ENCODE assay signal across 17 mouse cellular contexts in genomic region chr5:85779205-85779604, GRCm38 (mm10).
"Had no signal": no experiment of that assay in that cellular context is flagged by ENCODE, and none has a peak within 500 bp of the region (broad histone marks: within the 10 kb centered on the region; RNA-seq: fewer than 3 reads in every experiment).

No protein-coding gene starts in this region.

- ATAC-seq: liver, postnatal 0 days had no signal

- H3K9ac ChIP-seq: kidney, embryonic 15.5 days; limb, embryonic 12.5 days; liver, embryonic 13.5 days; liver, postnatal 0 days; lung, embryonic 15.5 days; neural tube, embryonic 13.5 days; stomach, embryonic 15.5 days had no signal

- H3K9me3 ChIP-seq: kidney, embryonic 15.5 days; limb, embryonic 12.5 days; liver, embryonic 13.5 days; lung, embryonic 15.5 days; megakaryocyte, embryonic 14.5 days; neural tube, embryonic 13.5 days; stomach, embryonic 15.5 days had no signal

- H3K27me3 ChIP-seq: kidney, embryonic 15.5 days; limb, embryonic 12.5 days; liver, embryonic 13.5 days; lung, embryonic 15.5 days; megakaryocyte, embryonic 14.5 days; neural tube, embryonic 13.5 days; stomach, embryonic 15.5 days had no signal

- DNase-seq: kidney, adult 2 months; kidney, postnatal 25 days; layer of hippocampus, postnatal 36 days; liver; liver, embryonic 13.5 days; liver, postnatal 0 days; lung, postnatal 14 days; right cerebral cortex, postnatal 14 days; thymus, adult 2 months; thymus, postnatal 25 days had no signal

- H3K4me3 ChIP-seq: kidney, embryonic 15.5 days; limb, embryonic 12.5 days; liver, embryonic 13.5 days; lung, embryonic 15.5 days; megakaryocyte, embryonic 14.5 days; neural tube, embryonic 13.5 days; stomach, embryonic 15.5 days had no signal

- H3K27ac ChIP-seq: kidney, embryonic 15.5 days; limb, embryonic 12.5 days; liver, embryonic 13.5 days; lung, embryonic 15.5 days; macrophage; stomach, embryonic 15.5 days had no signal

- H3K4me2 ChIP-seq: kidney, embryonic 15.5 days; limb, embryonic 12.5 days; liver, embryonic 13.5 days; lung, embryonic 15.5 days; neural tube, embryonic 13.5 days; stomach, embryonic 15.5 days had no signal

- H3K36me3 ChIP-seq: kidney, embryonic 15.5 days; limb, embryonic 12.5 days; liver, embryonic 13.5 days; lung, embryonic 15.5 days; neural tube, embryonic 13.5 days; stomach, embryonic 15.5 days had no signal

- H3K4me1 ChIP-seq: kidney, embryonic 15.5 days; limb, embryonic 12.5 days; liver, embryonic 13.5 days; lung, embryonic 15.5 days; megakaryocyte, embryonic 14.5 days had no signal
